Mouse (Mus musculus) thymus, postnatal 25 days (tissue): ENCODE measurements around the gene Nat8f2.
"Not testable (repeated sequence)": the region's sequence is repeated elsewhere in the genome, so short reads cannot be mapped to it uniquely, and the experiment has no call there.

Experiments used
- DNase-seq: peaks from one replicate; pipeline ENCODE4 v3.0.0; 2022

Gene Nat8f2

DNA sequence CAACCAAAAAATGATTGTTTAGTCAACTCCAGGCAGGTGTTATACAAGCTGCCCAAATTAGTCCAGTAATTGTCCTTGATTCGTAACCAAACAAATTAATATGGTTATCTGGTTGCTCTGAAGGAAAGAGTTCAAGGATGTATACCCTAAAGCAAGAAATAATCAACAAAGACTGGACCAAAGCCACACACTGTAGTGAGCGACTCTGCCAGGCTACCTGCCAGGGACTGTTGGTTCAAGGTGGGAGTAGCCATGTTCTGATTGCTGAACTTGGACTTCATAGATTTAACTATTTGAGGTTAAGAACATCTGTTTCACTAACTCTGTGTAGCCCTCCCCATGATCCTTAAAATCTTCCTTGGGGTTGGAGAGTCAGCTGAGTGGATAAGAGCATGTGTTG, 5.8 kb downstream of the Nat8f2 start:
- no peak for DNase-seq

DNA sequence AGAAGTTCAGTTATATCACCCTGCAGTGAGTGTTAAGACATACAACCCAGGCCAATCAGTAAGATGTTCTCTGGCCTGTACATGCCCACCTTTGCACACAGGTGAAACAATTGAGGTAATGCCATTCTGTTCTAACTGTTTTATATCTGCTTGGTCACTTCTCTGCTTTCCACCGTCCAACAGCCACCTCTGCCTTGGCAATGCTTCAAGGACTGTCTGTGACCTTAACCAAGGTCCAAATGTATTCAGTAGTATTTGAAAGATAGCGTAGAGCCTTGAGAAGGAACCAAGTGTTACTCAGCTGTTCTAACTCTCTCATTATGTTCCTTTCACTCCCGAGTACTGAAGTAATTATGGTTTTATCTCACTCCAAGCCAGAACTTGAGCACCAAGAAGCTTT, 6.4 kb downstream of the Nat8f2 start:
- no peak for DNase-seq

DNA sequence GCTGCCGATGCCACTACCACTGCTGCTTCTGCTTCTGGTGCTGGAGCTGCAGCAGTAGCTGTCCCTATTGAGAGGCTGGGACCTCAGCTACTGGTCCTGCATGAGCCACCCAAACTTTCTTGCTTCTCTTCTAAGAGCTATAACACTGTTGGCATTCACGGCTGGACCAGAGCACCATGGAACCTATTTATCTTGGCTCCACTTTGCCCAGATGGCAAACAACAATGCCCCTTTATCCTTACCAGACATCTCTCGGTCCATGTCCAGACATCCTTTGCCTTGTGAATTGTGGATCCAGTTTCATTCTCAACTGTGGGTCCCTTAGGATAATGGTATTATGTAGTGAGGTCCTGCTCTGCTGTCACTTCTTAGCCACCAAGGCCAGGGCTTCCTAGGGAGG, 7.7 kb downstream of the Nat8f2 start:
- no peak for DNase-seq

DNA sequence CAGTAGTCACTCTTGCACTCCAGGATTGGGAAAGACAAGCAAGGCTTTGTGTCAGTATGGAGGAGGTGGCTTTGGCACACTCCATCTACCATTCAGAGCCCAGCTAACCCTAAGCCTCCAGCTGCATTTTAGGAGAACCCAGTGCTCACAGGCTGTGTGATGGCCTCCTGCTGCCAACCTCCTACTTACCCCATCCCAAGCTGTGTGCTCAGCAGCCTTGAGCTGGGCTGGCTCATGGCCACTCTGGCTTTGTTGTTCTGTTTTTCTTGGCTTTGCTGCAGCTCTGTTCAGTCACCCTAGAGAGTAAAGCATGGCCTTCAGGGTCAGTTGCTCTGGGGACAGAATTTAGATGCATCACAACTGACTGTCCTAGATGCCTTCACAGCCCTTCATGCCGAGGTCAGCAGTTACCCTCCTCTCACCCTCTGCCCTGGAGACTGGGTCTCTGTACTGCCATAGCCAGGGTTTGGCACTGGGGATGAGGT, 12.7 kb downstream of the Nat8f2 start:
- no peak for DNase-seq

DNA sequence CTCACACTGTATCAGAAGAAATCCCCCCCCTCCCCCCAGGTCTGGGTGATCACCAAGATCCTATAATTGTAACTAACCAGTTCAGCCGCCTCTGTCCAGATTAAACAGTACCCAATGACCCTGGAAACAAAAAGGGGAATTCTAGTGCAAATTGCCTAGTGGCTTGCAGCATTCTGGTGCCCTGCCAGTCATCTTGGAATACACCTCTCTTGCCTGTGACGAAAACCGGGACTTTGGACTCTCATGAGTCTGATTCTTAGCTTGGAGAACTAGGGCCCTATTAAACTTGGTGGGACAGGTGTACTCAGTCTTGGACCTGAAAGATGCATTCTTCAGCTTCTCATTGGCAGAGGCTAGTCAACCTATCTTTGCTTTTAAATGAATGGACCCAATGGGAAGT, 15.5 kb downstream of the Nat8f2 start:
- no peak for DNase-seq

DNA sequence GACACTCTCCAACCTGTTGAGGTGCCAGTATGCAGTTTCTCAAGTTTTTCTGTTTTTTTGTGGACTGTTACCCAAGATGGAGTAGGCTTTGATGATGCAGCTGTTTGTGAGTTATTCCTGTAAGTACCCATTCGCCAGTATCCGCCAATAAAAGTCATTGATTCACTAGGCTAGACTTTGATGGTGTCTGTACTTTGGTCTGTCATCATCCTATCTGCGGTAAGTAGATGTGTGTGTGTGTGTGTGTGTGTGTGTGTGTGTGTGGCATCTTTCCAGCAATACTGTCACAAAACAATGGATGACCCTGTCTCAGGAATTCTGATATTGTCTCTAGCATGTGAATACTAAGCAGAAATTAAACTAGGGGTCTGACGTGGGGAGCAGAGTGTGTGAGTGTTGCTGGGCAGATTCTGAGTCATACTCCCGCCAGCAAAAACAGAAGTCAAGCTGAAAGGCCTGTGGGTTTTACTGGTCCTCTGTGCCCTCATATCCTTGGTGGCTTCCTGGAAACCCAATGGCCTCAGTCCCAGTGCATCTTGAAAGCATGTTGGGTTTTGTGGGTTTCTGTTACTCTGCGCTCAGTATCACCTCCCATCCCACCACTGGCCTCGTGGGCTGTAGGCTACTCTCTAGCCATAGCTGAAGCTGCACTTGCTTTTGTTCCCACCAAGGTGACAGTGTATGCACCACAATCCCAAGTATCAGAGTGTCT, 17.7 kb downstream of the Nat8f2 start:
- no peak for DNase-seq

DNA sequence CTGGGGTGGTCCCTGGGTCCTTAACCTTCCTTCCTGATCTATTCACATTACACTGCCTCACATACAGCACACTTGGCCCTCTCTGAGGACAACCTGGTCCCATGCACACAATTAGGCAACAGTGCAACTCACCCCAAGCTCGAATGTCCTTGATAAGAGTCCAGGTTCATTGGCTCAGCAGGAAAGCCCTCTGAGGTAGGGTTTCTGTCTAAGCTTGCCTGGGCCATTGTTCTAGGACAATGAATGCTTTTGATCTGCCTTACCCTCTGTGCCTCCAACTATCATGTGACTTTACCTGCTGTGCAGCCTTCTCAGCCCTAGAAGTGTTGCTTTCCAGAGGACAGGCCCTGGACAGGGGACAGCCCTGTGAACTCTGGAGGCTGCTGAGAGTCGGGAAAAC, 19.7 kb downstream of the Nat8f2 start:
- DNase-seq, result no peak

DNA sequence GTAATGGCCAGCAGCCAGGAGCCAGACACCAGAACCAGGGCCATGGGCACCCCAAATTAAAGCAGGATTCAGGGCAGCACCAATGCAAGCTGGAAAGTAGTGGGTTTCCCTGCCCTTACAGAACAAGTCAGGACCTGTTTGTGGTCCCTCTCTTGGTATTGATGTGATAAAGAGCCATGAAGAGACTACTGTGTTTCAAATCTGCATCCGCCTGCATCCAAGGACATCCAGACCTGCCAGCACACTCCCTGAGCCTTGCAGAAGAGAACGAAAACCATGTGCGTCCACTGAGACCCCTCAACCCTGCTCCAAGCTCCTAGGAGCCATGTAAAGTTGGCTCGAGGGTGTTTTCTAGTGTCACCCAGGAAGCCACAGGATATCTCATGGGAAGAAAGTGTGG, 20.8 kb downstream of the Nat8f2 start:
- no peak for DNase-seq

DNA sequence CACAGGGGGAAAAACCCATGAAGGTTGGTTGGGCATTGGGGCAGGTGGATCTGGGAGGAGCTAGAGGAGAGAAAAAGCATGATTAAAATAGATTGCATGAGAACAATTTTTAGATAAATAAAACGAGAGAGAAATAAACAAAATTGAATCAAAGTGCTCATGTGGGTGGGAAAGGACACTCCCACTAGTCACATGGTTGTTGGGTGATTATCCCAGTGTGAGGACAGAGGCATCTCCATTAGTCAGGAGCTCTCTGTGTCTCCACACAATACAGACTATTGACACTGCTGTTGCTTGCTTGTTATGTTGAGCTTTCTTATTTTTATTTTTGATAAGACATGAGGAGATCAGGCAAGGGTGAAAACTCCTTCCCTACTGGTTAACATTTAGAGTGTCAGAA, 22.0 kb downstream of the Nat8f2 start:
- no peak for DNase-seq

DNA sequence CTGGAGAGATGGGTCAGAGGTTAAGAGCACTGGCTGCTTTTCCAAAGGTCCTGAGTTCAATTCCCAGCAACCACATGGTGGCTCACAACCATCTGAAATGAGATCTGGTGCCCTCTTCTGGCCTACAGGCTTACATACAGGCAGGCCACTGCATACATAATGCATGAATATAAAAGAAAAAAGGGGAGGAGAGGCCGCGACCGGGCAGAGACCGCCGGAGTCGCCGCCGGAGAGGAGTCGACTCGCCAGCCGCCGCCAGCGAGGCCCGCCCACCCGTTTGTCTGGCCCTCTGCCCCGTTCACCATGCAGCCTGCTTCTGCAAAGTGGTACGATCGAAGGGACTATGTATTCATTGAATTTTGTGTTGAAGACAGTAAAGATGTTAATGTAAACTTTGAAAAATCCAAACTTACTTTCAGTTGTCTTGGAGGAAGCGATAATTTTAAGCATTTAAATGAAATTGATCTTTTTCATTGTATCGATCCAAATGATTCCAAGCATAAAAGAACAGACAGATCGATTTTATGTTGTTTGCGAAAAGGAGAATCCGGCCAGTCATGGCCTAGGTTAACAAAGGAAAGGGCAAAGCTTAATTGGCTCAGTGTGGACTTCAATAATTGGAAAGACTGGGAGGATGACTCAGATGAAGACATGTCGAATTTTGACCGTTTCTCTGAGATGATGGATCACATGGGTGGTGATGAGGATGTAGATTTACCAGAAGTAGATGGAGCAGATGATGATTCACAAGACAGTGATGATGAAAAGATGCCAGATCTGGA, 25.1 kb downstream of the Nat8f2 start:
- DNase-seq, result not testable (repeated sequence)

DNA sequence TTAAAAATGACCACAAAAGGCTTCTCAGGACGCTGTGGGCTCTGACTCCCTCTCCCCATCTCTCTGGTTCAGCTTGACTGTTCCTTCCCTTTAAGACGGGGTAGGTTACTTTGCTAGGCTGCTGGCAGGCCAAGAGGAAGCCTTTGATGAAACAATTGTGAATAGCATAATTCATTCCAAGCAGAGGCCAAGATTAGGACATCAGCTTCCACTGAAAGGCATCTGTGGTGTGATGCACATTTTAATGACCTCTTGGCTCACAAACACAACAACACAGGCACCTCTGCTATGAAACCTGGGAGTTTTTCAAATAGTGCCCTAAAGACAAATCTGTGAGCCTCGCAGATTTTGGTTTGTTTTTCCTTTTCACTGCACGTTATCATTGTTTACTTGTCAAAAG, 29.0 kb downstream of the Nat8f2 start:
- no peak for DNase-seq

DNA sequence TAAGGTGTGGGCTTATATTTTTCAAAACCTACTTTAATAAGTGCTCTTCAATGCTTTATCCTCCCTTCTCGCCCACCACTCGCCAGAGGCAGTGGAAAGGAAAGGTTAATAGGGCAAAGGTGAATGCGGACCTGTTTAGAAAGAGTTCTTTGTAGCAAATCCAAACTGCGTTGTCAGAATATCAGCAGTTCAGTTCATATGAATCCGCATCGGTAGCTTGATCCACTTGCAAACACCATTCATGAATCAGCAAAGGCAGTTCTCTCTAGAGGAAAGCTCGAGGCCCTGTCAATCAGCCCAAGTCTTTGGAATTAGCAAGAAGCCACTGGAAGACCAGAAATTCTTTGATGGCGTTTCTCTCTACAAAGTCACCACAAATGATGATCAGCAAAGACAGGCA, 30.3 kb downstream of the Nat8f2 start:
- no peak for DNase-seq

DNA sequence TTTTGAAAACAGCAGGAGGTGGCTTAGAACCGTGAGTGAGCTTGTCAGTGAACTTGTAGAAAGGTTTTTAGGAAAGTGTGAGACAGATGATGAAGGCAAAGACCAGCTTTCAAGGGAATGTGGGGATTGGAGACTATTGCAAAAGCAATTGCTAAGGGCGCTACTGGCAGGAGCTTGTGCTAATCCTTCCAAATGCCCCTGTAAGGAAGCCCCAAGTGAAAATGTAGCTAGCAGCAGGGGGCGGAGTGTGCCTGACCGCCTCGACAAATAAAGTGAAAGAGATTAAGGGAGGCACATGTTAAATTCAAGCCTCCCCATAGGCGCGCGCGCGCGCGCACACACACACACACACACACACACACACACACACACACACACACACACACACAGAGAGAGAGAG, 31.7 kb downstream of the Nat8f2 start:
- not testable (repeated sequence) for DNase-seq

DNA sequence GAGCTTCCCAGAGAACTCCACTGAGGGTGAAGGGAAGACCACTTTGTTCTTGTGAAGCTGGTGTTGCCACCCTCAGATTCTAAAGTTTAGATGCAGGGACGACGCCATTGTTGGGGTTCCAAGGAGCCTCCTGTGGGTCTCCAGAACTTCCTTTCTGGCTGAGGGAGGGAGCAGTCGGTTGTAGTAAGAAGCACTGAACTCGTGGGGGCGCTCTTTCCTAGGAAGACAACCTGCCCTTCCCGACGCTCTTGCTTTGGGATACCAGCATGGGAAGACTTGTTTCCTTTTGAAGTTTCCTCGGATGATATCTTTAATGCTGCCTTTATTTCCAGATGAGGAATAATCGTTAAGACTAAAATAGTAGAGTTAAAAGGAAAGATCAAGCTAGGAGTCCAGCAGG, 32.1 kb downstream of the Nat8f2 start:
- peak; percentile 8 for DNase-seq

DNA sequence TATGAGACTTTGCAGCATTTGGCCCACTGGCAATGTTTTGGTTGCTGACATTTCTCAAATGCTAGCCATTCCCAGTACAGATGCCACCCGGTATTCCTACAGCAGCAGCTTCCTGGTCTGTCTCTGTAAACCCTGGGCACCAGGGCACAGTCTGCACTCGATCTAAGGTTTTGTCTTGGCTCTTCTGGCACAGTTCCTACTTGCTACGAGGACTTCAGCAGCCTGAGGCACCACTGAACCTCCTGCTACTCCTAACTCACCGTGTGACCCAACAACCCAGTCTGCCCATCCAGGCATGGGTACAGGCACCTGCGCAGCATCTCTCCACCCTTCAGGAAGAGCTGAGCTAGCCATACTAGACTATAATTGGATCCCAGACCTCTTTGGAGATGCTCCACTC, 32.9 kb downstream of the Nat8f2 start:
- DNase-seq, result not testable (repeated sequence)

DNA sequence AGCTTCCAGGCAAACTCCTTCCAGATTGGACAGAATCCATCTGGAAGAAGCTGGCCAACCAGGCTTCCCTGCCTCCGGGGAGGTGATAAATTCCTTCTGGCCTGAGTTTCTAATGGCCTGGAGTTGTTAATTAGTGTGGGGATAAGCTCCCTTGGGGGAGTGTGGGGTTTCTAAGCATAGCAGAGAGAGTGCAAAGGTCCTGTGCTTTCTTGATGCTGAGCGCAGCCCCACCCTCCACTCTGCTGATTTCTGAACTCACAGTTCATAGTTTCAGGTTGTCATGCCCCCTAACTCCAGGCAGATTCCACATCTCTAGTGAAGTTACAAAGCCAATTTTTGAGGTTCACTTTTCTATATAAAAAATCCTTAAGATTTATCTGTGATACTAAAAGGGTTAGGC, 33.9 kb downstream of the Nat8f2 start:
- not testable (repeated sequence) for DNase-seq

DNA sequence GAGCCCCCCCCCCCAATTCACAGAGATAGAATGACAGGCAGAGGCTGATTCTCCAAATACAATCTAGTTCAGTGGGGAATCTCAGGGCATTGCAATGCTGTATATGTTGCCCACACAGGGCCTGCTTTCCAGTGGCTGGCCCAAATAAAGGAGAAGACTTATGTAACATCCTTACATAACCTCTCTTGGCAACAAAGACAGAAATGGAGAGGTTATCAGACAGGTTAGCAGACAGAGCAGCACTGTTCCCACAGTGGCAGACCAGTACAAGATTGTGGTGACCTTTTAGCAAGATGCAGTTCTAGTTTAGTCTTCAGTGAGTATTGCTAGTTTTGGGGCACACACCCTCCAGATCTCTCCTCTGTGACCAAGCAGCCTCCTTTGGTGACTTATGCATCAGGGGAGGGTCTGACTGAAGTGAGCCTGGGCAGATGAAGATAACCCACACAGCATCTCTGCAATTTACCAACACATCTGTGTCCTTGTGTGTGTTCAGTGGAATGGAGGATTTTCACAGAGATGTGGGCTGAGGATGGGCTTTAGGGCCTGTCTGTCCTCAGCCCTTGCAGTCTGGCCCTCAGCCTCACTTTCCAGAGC, 34.4 kb downstream of the Nat8f2 start:
- DNase-seq, result not testable (repeated sequence)

DNA sequence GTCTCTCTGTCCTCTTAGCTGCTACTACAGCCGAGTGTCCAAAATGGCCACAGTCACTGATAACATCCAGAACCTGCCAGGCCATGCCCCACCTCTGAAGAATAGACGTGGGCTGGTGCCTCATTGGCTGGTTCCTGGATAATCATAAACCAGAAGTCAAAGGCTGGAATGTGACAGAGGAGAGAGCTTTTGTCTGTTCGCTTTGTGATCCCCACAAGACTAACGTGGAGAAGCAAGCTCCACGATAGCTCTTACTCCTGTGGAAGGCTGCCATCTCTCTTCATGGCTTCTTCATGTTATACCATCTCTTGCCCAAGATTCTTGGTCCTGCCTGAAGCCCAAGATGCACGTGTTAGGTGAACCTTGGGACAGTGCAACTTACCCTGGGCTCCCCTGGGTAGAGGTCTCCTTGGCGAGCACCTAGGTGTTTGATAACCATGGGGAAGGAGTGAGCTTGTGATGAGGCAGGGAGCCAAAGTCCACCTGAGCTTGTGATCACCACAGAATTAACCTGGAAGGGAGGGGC, 37.1 kb downstream of the Nat8f2 start, which contains the start of gene Nat8:
Gene Nat8 (minus strand): TSS at position 287 of the 526 bp plus-strand sequence.
- DNase-seq, result no peak

DNA sequence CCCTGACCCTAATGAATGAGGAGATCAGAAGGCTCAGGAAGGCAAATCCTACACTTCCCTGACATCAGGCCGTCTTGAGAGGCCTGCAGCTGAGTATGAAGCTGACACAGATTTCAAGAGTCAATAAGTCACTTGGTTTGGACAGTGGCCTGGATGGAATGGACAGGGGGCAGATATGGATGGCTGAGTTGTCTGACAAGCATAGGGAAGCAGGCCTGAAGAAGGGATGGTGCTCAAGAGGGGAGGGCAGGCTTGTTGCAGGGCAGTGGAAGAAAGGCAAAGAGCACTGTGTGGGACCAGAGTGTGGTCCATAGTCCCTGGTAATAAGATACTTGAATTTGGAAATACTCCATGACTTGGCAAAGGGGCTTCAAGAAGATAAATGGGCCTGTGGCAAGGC, 39.5 kb downstream of the Nat8f2 start:
- no peak for DNase-seq

DNA sequence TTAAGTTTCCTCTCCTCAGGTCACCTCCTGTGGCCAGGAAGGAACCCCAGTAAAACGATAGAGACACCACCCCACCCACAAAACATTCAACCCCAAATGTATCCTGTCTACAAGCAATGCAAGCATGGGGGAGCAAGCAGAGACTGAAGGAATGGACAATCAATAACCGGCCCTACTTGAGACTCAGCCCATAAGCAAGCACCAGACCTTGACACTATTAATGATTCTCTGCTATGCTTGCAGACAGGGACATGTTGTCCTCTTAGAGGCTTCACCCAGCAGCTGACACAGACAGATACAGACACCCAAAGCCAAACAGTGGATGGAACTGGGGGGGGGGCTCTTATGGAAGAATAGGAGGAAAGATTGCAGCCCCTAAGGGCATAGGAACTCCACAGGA, 43.1 kb downstream of the Nat8f2 start:
- DNase-seq, result no peak

DNA sequence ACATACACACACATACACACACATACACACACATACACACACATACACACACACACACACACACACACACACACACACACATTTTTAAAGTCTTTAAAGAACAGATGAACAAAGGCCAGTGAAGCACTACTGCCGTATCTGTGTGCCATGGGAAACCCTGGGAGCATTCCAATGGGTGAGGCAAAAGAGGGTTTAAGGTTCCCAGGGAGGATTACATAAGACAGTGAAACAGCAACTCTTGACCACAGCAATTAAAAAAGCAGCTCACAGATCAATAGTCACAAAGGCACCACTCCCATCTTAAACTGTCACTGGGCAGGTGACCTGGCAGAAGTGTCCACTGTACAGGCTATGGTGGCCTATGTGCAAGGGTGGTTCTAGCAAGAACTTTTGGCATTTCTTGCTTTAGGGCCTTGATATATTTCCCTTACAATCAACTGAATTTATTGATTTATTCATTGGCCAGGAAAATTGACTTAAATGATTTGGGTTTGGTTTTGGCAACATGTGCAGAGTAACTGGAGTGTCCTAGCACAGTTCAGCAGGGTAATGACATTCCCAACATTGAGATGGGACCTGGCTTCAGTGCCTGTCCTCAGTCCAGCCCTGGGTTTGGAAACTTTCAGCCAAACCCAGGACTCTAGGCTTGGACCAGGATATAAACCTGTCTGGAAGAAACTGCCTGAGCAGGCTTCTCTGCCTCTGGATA, 45.4 kb downstream of the Nat8f2 start:
- DNase-seq, result no peak

DNA sequence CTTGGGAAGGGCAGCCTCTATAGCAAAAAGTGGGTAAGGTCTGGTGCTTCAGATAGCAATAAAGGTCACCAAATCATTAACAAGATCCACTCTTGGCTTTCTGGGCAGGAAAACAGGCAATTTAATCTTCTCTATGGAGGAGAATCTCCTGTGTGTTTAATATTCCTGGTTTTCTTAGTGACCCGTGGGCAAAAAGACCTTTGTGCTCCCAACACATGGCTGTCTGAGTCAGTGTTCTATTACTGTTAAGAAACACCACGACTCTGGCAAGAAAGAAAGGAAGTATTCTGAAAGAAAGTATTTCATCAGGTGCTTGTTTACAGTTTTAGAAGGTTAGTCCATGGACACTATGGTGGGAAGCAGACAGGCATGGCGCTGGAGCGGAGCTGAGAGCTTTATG, 46.7 kb downstream of the Nat8f2 start:
- no peak for DNase-seq

DNA sequence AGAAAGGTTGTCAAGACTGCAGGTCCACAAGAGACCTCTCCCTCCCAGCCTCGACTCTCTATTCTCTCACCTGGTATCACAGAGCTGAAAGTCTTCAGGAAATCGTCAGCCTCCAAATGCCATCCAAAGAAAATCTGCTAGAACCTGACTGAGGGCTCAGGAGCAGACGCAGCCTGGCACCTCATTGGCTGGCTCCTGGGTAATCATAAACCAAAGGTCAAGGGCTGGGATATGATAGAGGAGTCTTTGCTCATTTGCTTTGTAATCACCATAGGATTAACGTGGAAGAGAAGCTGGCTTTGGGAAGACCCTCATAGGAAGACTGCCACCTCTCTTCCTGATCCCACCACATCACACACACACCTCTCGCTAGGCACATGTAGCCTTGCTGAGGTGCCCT, 48.1 kb downstream of the Nat8f2 start, which contains the start of the genes Nat8f6 and Nat8f5:
Gene Nat8f6 (minus strand): TSS at position 118 of the 400 bp plus-strand sequence.
Gene Nat8f5 (minus strand): TSS at position 136 of the 400 bp plus-strand sequence.
- no peak for DNase-seq
